ENCODE assay signal across 1 mouse cellular context in genomic region chr7:127585031-127585430, GRCm38 (mm10).
TF ChIP-seq lines count a peak whose summit lies in the region.

No protein-coding gene starts in this region.

TF ChIP-seq in MEL, 35 proteins besides CTCF, POLR2A, EP300 and RAD21:
- TF ChIP-seq TBP (IDR thresholded peaks at IDR 0.05; ENCODE audit: low read depth, low read length) (no peak), SIN3A (IDR thresholded peaks at IDR 0.05; ENCODE audit: low read length) (no peak), MYC (IDR thresholded peaks at IDR 0.05; ENCODE audit: low read depth, low read length) (no peak), MAX (IDR thresholded peaks at IDR 0.05; ENCODE audit: low read length) (no peak), GATA1 (IDR thresholded peaks at IDR 0.05; ENCODE audit: low read depth, low read length) (no peak), GABPA (IDR thresholded peaks at IDR 0.05; ENCODE audit: low read depth, low read length) (no peak), MAZ (IDR thresholded peaks at IDR 0.05; ENCODE audit: low read depth, low read length) (no peak), MAFK (IDR thresholded peaks at IDR 0.05; ENCODE audit: borderline replicate concordance, low read depth, low read length) (no peak), NRF1 (IDR thresholded peaks at IDR 0.05; ENCODE audit: insufficient read depth, low read depth, low read length, poor library complexity, severe bottlenecking) (no peak), POLR2AphosphoS2 (IDR thresholded peaks at IDR 0.05; ENCODE audit: low read length) (no peak), TCF12 (IDR thresholded peaks at IDR 0.05; ENCODE audit: low read depth, low read length) (no peak), MXI1 (IDR thresholded peaks at IDR 0.05; ENCODE audit: low read depth, low read length) (no peak), ZC3H11A (IDR thresholded peaks at IDR 0.05; ENCODE audit: low read depth, low read length) (no peak), ELF1 (IDR thresholded peaks at IDR 0.05; ENCODE audit: low read depth, low read length) (no peak), ZMIZ1 (IDR thresholded peaks at IDR 0.05; ENCODE audit: low read depth, low read length) (no peak), CHD2 (IDR thresholded peaks at IDR 0.05; ENCODE audit: low read length) (no peak), POLR2AphosphoS5 (IDR thresholded peaks at IDR 0.05; ENCODE audit: borderline replicate concordance, low read depth, low read length) (no peak), MEF2A (IDR thresholded peaks at IDR 0.05; ENCODE audit: extremely low read depth, insufficient replicate concordance, low read depth, low read length, poor library complexity, severe bottlenecking) (no peak), ZNF384 (IDR thresholded peaks at IDR 0.05; ENCODE audit: low read depth, low read length) (no peak), MYB (IDR thresholded peaks at IDR 0.05; ENCODE audit: low read depth, low read length) (no peak)
TF ChIP-seq in MEL: peak in this region for 0.
